Mouse (Mus musculus) adrenal gland, adult (tissue): ENCODE data around the gene Myo1b.

Experiments
- DNase-seq, 2 experiments: peaks; one replicate each; pipeline ENCODE4 v3.0.0; 2022 to 2023; ENCODE audit warnings: low spot score in 1 of 2; ENCODE audit not compliant: inconsistent age in 2 of 2

Myo1b gene

GRCm38 (mm10) chr1:51798011-51798471 lies 117.8 kb downstream of the Myo1b start:
- no peak for DNase-seq

GRCm38 (mm10) chr1:51795586-51796309 lies 120.1 kb downstream of the Myo1b start:
- DNase-seq = peak in 1 of 2 experiments; percentile 66

- DNase-seq = peak; percentile 59 to 86
Measured at GRCm38 (mm10) chr1:51789269-51789668, 126.6 kb downstream of the Myo1b start.

- peak in 1 of 2 experiments; percentile 74 for DNase-seq
Measured at GRCm38 (mm10) chr1:51782091-51782490, 133.8 kb downstream of the Myo1b start.

- DNase-seq = peak in 1 of 2 experiments; percentile 45
Measured at GRCm38 (mm10) chr1:51780357-51780756, 135.5 kb downstream of the Myo1b start.

- DNase-seq = no peak
Measured at GRCm38 (mm10) chr1:51778241-51778640, 137.6 kb downstream of the Myo1b start.

- DNase-seq = no peak
Measured at GRCm38 (mm10) chr1:51770504-51770871, 145.4 kb downstream of the Myo1b start.

- no peak for DNase-seq
Measured at GRCm38 (mm10) chr1:51769815-51770503, 145.9 kb downstream of the Myo1b start.

- DNase-seq = no peak
Measured at GRCm38 (mm10) chr1:51766271-51766670, 149.6 kb downstream of the Myo1b start.

GRCm38 (mm10) chr1:51765156-51765555 lies 150.7 kb downstream of the Myo1b start:
- no peak for DNase-seq

GRCm38 (mm10) chr1:51759657-51760056 lies 156.2 kb downstream of the Myo1b start:
- DNase-seq = peak in 1 of 2 experiments; percentile 62

GRCm38 (mm10) chr1:51758326-51759109 lies 157.4 kb downstream of the Myo1b start:
- peak; percentile 67 to 83 for DNase-seq

- no peak for DNase-seq
Measured at GRCm38 (mm10) chr1:51753621-51754020, 162.2 kb downstream of the Myo1b start.

GRCm38 (mm10) chr1:51751006-51751405 lies 164.9 kb downstream of the Myo1b start:
- peak; percentile 55 to 82 for DNase-seq

GRCm38 (mm10) chr1:51748306-51748705 lies 167.6 kb downstream of the Myo1b start:
- no peak for DNase-seq

- DNase-seq = peak; percentile 62 to 81
Measured at GRCm38 (mm10) chr1:51747494-51747893, 168.4 kb downstream of the Myo1b start.

GRCm38 (mm10) chr1:51746711-51747240 lies 169.1 kb downstream of the Myo1b start:
- no peak for DNase-seq

- DNase-seq = peak in 1 of 2 experiments; percentile 43
Measured at GRCm38 (mm10) chr1:51743756-51744425, 172.0 kb downstream of the Myo1b start.

GRCm38 (mm10) chr1:51742586-51742985 lies 173.3 kb downstream of the Myo1b start:
- DNase-seq = no peak

GRCm38 (mm10) chr1:51740626-51741231 lies 175.1 kb downstream of the Myo1b start:
- peak in 1 of 2 experiments; percentile 47 for DNase-seq
